Mouse (Mus musculus): ENCODE measurements around the gene Prelid3b.

The Prelid3b gene

DNA sequence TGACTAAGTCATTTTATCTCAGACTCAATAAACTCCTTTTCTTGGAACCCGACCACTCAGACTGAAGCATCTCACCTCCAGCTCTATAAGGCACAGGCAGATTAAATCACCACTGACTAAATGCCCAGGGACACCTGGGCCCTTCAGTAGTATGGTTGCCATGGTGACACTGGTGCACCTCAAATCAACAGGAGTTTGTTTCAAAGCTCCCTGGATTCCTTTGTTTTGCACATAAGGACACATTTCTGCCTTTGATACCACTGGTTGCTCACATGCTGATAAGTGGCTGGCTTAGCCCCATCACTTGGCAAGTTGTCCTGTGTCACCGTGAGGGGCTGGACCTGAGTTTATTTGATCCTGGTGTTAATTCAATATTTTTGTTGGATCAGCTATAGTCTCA is 13.5 kb downstream of the Prelid3b start:
- DNase-seq, result no peak

DNA sequence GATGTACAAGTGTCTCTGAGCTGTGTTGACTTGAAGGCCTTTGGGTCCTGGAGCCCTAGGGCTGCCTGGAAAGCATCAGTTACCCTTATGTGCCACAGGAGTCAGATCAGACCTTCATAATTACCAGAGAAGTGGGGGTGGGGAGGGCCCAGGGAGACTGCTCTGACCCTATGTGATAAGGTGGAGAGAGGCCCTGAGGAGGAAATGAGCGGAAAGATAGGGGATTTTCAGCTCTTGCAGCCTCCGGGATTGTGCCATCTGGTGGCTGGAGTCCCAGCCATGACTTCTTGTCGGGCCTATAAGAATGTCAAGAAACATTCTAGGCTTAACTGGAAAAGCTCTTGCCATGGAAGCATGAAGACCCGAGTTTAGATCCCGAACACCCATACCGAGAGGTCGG is 19.2 kb downstream of the Prelid3b start:
- DNase-seq, result no peak

DNA sequence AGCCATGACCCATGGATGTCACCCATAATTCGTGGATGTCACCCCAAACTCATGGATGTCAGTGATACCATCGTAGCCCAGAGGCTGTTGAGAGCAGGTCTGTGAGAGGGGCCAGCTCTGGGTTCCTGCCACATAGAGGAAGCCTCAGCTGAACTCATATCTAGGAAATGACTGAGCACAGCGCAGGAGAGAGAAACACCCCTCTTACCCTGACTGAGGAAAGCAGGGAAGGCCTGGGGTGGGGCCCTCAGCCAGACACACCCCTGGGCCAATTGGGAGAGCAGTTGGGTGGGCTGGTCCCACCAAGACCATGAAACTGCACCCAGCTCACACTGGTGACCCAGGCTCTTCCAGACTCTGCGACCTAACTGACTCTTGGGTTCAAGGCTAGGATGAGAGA is 22.5 kb downstream of the Prelid3b start, which contains the start of gene Tubb1:
TSS of gene Tubb1 (plus strand) at position 343 of the 400 bp plus-strand sequence.
- no peak for DNase-seq

DNA sequence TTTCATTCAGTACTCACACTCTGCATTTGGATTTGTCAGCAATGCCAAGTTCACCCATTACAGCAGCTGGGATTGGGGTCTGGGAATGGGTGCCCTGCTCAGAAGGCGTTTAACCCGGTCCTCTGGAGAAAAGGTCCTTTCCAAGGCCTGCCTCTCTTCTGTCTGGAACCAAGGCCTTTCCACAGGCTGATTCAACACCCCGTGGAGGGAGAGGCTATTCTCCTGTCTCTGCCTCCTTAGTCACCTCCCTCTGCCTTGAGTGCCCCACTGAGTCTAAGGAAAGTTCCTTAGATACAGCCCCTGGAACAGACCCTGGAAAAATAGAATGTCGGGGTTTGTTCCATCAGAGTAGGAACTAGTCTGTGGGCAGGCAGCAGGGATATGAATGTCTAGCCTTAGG is 24.5 kb downstream of the Prelid3b start:
- no peak for DNase-seq

DNA sequence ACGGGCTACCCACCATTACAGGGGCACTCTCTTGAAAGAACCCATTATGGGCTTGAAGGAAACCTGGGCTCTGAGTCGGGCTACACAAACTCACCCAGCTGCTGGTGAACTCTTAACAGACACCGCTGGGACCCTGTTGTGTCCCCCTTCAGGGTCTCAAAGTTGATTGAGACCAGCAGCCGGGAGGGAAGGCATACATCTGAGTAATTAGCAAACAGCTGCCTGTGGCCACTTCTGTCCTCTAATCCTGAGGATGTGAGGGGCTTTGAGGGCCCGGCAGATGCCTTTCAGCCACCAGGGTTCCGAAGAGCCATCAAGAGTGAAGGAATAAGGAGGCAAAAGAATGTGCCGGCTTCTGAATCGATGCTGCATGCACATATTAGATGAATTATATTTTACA is 26.0 kb downstream of the Prelid3b start:
- no peak for DNase-seq

DNA sequence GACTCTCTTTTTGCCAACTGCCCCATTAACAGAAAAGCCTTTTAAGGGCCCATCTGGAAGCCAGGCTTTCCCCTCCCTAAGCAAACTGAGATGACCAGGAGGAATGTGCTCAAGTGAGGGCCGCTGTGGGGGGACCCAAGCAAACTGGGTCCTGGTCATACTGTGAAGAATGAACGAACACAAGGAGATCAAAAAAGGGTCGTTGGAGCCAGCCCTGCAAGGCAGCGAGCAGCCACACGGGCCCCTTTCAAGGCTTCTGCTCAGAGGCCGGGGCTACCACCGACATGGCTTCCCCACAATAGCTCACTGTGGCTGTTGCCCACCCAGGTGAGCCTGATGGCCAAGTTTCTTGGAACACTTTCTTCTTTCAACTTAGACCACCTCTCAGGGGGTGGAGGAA is 26.4 kb downstream of the Prelid3b start:
- DNase-seq, result no peak

DNA sequence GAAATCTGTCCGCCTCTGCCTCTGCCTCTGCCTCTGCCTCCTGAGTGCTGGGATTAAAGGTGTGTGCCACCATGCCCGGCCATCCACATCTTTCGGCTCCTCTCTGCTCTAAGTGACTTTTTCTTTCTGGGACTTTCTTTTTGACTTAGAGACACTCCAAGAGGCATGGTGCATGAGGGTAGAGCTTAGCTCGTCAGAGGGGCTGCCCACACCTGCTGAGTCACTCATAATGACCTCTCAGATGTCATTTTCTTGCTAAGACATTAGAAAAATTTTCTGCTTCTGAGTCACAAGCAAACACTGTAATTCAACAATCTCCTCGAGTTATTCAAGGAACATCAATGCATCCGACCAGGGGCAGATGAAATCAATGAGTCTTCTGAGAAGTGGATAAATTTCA is 27.9 kb downstream of the Prelid3b start:
- DNase-seq, result no peak

DNA sequence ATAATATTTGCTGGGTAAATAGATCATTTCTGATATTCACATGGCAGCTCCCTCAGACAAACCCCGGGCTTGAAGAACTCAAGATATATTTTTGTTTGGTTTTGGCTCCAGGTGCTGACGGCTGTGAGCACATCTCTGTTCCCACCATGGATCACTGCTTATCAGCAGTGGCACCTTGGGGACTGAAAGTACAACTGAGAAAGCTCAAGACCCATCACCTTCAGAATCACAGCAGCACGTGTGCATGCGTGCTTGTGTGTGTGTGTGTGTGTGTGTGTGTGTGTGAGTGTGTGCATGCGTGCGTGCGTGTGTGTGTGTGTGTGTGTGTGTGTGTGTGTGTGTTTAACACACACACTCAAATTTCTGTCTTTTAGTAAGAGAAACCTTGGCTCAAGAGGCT is 28.5 kb downstream of the Prelid3b start:
- no peak for DNase-seq

DNA sequence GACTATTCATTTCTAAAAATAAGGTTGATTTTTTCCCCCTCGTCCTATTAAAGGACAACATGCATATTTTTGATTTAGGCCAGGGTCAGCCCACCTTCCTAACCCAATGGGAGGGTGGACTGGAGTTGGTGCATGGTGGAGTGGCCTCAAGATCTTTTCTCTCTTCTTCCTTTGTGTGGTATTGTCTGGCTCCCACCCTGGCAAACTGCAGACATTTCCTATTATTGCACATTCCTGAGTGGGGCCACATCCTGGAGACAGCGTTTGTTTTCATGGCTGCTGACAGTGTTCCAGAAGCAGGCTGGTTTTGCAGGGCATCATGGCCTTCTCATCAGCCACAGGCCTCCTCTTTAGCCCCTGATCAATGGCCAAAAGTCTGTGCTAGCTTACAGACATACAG is 29.8 kb downstream of the Prelid3b start:
- DNase-seq, result no peak

DNA sequence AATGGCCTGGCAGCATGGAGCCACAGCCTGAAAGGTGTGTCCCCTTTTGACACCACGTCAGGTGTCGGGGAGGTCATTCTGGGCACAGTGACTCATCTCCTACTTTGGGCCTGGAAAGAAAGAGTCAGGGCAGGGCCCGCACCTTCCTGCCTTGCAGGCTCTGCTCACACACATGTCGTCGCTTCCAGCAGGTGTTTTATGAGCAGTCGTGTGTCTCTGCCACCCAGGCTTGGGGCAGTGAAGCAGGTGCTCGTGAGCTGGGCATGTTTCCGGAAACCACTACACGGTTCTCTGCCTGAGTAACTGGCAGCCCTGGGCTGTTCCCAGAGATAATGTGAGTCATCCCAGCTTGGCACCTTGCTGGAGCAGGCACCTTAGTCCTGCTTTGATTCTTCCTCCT is 30.4 kb downstream of the Prelid3b start:
- peak; percentile 22 for DNase-seq

DNA sequence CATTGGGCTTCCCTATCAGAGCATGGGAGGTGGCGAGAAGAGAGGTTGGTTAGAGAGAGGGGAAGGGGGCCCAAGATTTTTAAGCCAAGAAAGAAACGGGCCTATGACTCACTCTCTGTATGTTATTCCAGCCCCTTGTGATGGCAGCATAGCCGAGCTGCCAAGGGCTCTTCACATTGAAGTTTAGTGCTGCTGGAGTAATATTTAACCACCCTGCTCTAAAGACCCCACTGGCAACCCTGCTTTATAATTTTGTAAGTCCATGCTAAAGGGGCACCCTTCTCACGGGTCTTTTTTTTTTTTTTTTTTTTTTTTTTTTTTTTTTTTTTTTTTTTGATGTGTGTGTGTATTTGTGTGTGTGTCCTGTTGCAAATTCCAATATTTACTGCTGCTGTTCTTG is 31.0 kb downstream of the Prelid3b start:
- no peak for DNase-seq

DNA sequence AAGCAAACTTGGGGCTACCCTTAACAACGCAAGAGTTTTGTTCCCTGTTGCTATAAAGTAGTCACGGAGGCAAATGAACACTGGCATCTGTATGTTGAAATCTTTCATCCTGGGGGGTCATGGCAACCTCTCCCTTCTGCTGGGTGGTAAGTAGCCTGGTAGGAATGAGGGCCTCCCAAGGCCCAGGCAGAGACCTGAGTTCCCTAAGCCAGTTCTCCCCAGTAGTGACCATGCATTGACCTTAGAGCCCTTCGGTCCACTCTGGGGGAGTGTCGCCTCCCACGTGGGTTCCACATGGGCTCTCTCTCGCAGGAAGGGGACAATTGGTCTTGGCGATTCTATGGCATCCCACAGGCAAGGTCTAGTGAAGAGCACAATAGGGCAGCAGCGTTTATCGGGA is 32.9 kb downstream of the Prelid3b start:
- no peak for DNase-seq

DNA sequence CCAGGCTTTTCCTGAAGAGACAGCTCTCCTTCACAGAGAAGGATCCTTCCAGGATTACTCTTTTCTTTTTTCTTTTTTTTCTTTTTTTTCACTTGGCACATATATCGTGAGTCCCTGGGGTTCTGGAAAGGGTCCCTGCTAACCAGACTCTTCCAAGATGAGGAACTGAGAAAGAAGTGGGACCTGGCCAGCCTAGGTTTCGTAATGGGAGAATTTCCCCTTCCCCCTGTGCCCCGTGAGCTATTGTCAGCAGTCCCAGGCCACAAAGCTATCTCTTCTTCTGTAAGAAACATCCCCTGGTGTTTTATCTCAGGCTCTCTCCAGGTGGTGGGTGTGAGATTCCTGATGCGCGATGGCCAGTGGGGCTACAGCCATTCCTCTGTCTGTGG is 33.4 kb downstream of the Prelid3b start:
- no peak for DNase-seq

DNA sequence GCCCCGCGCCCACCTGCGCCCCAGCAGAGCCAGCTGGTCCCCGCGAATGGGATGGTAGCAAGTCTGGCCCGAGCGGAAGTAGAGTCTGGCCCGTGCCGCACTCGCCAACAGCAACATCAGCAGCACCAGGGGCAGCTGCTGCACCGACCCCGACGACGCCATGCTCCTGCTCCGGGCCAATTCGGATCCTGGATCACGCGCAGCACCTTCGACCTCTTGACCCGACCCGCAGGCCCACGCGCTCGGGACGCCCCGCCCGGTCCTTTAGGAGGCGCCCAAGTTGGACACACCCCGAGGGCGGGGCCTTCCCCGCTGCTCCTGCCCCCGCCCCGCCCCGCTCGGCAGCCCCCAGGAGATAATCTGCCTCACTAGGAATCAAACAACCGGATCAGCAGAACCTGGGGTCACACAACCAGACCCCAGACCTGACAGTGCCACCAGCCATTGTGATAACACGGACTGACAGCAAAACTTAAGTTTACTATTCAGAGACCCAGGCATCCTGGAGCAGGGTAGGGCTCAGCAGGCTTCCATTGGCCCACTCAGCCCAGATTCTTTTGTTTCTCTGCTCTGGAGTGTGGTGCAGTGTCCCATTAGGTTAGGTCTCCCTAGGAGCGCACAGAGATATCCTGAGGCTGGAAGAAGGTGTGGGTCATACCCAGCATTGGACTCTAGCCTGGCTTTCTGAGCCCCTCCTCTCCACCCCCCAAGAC is 34.0 kb downstream of the Prelid3b start, which contains the start of gene Ctsz:
TSS of gene Ctsz (minus strand) at position 303 of the 713 bp plus-strand sequence.
- peak; percentile 63 for DNase-seq

DNA sequence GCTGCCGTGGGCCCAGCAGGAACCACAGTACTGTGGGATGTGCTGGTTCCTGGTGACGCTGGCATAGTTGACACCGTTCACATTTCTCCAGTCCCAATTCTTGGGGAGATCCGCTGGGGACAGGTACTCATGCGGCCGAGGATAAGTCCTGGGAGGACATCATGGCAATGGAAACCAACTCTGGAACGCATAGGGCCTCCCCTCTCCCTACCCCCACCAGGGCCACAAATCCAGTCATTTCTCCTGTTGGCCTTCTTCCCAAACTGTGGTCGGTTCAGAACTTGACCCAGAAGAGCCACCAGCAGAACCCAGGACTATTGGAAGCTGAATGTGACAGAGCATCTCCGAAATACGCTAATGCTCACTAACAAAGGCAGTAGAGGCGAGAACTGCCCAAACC is 34.7 kb downstream of the Prelid3b start:
- no peak for DNase-seq

DNA sequence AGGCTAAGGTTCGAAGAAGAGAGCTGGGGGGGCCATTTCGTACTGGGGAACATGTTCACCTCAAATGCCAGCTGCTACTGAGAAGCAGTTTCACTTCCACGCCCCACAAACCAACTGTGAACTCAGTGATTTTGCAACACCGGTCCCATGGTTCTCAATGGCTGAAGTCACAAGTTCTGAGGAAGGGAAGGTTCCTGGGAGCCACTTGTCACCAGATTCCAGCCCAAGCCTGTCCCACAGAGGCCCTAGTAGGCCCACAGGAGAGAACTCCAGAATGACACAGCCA is 35.2 kb downstream of the Prelid3b start:
- DNase-seq, result no peak

DNA sequence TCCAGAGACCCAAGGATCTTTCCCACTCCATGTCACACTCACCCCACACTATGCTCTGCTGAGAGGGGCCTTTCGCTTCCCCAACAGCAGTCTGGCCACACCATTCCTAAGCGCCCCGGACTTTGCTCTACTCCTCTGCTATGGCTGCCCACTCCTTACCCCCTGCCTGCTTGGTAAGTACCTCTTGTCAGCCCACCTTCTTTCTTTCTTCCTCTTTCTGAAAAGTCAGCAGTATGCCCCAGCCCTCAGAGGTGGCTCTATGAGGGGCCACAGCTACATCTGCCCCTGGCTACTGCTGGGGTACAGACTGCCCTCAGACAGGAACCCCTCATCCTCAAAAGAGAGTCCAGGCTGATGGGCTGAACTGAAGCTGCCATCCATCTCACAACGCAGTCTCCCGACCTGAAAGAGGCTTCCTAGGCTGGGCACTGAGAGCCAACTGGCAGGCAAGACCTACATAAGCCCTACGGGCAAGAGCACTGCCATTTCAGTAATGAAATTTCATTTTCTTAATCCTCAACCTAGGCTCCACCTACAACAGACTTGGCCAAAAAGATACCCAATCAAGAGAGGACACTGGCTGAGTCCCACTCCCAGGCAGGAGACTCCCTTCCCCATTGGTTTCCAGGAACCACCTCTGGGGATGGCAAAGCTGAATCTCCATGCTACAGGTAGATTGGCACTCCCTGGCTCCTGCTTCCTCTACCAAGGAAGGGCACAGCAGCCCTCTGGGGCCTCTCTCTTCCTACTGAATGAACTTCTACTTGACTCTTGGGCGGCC is 35.8 kb downstream of the Prelid3b start:
- DNase-seq, result no peak

DNA sequence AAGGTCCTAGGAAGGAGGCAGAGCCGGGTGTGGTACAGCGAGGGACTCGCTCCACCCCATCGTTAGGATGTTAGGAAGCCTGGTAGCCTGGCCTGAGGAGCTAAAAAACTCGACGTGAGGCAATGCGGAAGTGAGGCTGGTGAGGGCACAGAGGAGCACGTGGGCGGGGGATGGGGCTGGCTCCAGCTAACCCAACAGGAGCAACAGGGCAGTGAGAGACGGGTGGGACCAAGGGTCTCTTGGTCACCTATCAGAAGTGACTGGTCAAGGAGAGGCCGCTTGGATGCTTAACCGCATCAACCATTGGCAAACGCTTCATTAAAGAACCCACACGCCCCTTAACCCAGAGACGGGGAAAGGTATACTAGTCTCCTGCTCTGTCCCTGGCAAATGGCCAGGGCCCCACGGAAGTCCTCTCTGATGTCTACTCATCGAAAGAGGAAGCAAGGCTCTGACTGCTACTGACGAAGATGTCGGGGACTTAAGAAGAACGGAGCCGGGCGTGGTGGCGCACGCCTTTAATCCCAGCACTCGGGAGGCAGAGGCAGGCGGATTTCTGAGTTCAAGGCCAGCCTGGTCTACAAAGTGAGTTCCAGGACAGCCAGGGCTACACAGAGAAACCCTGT is 36.7 kb downstream of the Prelid3b start:
- DNase-seq, result no peak

DNA sequence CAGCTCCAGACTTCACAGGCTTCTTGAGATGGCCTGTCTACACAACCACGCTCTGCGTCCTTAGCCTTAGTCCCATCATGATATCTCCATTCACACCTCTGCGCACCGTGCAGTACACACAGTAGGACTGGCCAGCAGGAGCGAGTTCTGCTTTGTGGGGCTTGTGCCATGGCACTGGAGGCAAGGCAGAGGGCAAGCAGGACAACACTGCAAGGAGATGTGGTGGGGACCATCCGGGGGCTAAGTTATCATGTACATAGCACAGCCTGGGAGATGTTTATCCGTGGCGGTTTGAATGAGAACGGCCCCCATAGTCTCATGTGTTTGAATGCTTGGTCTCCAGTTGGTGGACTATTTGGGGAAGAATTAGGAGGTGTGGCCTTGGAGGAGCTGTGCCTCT is 37.9 kb downstream of the Prelid3b start:
- no peak for DNase-seq

DNA sequence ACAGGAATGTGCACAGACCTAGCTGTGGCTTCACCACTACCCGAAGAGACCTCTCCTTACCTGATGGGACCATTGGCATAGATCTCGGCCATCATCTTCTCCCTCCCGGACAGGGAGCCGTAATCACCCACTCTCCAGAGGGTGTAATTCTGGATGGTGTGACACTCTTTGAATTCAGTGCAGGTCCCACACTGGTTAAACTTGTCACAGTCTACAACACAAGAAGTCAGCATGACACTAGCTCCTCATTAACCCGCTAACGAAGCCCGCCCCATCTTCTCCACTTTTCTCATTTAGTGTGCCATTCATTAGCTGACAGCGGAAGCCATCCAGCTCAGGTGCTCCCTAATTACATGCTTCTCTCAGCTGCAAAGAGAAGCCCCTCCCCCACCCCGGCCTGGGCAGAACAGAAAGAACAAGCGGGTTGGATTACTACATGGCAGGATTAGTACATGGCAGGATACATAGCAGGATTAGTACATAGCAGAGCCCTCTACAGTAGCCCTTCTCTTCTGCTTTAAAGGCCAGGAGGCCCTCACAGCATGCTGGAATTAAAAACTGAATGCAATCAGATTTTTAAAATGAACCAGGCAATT is 43.8 kb downstream of the Prelid3b start:
- no peak for DNase-seq

DNA sequence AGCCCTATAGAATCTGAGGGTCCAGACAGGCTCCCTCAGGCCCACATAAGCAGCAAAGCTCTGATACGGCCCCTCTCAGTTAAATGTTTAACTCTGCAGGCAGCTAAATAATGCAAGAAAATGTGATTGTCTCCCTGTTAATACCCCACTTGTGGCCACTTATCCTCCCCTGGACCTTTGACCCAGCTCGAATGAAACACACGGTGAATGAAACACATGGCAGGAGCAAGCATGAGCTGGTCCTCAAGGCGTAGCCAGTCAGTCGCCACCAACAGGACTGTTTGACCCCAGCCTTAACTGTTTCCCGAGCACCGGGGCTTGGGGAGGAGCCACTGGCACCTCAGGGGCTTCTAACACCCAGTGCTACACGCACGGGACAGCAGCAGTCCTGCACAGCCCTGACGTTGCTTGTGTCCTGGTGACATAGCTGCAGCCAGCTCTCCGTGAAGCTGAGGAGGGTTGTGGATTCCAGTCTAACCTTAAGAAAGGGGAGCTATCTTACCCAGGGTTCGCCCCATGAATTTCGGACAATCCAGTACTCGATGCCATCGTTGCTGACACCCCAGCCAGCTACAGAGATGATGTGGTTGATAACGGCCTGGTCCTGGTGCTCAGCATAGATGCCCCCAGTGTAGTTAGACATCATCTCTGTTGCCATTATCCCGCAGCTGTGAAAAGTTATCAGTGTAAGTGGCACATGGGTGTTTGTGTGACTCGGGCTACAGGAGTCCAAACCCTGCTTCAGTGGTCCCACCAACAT is 44.6 kb downstream of the Prelid3b start:
- DNase-seq, result no peak

DNA sequence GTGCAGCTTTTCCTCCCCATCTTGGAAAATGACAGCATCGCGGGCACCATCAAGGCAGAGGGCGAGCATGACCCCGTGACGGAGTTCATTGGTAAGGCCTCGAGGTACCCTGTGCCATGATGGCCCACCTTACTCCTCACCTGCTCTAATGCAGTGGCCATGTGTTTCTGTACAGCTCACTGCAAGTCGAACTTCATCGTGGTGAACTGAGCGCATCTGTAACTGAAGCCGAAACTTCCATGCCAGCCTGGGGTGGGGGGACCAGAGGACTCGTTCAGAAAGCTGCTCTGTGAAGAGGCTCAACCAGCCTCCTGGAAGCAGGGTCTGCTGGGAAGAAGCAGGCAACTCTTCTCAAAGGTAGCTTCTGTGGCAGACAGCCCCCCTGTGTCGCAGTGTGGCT is 46.0 kb downstream of the Prelid3b start:
- DNase-seq, result no peak

Measured in thymus, postnatal 25 days (tissue).